14 mouse cellular contexts compared by ENCODE assay signal in the genomic region with DNA sequence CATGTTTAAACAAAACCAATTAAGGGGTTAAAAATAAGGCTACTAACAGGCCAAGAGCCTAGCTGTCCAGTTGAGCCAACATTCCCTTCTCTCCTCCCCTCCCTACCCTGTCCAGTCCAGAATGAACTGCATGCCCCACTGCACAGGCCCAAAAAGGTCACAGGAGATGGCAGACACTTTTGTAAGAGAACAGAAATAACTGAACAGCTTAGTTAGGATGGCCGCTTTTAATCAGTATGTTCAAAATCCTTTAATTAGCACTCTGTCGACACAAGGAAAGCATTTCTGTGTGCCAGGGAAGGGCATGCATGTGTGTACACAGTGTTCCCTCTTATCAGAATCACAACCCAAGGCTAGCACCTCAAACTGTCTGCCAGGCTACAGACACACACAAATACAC. TPM values are rescaled to one million over a fixed set of nuclear protein-coding genes. Genes with fewer than 3 reads are reported as not detected.
DNase-seq lines count a peak whose midpoint lies in the region; ATAC-seq and TF ChIP-seq lines count a peak whose summit lies in the region.
"Had no signal": no experiment of that assay in that cellular context is flagged by ENCODE, and none has a peak within 500 bp of the region (broad histone marks: within the 10 kb centered on the region; RNA-seq: fewer than 3 reads in every experiment).

No protein-coding gene starts in this region.

- DNase-seq in liver, adult 2 months (ENCODE audit: extremely low read depth, low read depth, low spot score), result peak; percentile 73
- DNase-seq in liver, embryonic 11.5 days (ENCODE audit: low spot score), result no peak
- peak; percentile 68 to 76 for DNase-seq in heart, adult 9 months (ENCODE audit: low spot score in 2 of 2)
- peak; percentile 87 for DNase-seq in kidney, adult 2 months
- peak; percentile 73 for DNase-seq in retina, postnatal 1 day
- DNase-seq in right cerebral cortex, postnatal 4 days, result no peak
- DNase-seq in urinary bladder, postnatal 4 days (ENCODE audit: low spot score in 2 of 2), result no peak
- DNase-seq: adrenal gland, postnatal 14 days; cerebellum, adult 9-11 months; lung, embryonic 14.5 days had no signal

- H3K9me3 ChIP-seq in liver, embryonic 11.5 days (ENCODE audit: control insufficient read depth, low read length), result no peaks in the 10 kb centered on the region
- H3K9me3 ChIP-seq: megakaryocyte, embryonic 14.5 days had no signal

- no peak for TF ChIP-seq POLR2A in liver, adult 2 months (IDR thresholded peaks at IDR 0.05; ENCODE audit: extremely low read depth, insufficient read depth, low read length)
- no peak for TF ChIP-seq POLR2A in kidney, adult 2 months (IDR thresholded peaks at IDR 0.05; ENCODE audit: low read depth, low read length)

- ATAC-seq in liver, embryonic 11.5 days (replicated peaks; ENCODE audit: low FRiP score), result no peak
- ATAC-seq in granulocyte monocyte progenitor cell, adult 5-6 weeks (replicated peaks; ENCODE audit: poor library complexity, severe bottlenecking), result no peak

- H3K9ac ChIP-seq in liver, adult 2 months (ENCODE audit: low read depth, low read length), result no peak overlapping the region
- no peak overlapping the region for H3K9ac ChIP-seq in liver, embryonic 11.5 days (ENCODE audit: low read depth, low read length)
- H3K9ac ChIP-seq: lung, embryonic 14.5 days had no signal

- no peaks in the 10 kb centered on the region for H3K27me3 ChIP-seq in liver, adult 2 months (ENCODE audit: control insufficient read depth, insufficient read depth, low read length)
- H3K27me3 ChIP-seq in liver, embryonic 11.5 days (replicated peaks; ENCODE audit: control insufficient read depth, insufficient read depth, low read length), result no peaks in the 10 kb centered on the region
- no peaks in the 10 kb centered on the region for H3K27me3 ChIP-seq in kidney, adult 2 months (replicated peaks; ENCODE audit: control insufficient read depth, insufficient read depth, low read length)
- H3K27me3 ChIP-seq: CH12.LX; megakaryocyte, embryonic 14.5 days had no signal

- H3K4me3 ChIP-seq in liver, adult 2 months (ENCODE audit: insufficient read depth, low read depth, low read length), result no peak overlapping the region
- H3K4me3 ChIP-seq in liver, embryonic 11.5 days (ENCODE audit: low read depth, low read length), result no peak overlapping the region
- H3K4me3 ChIP-seq in kidney, adult 2 months (ENCODE audit: insufficient read depth, low read depth, low read length), result no peak overlapping the region
- H3K4me3 ChIP-seq: erythroblast, embryonic 14.5 days; megakaryocyte, embryonic 14.5 days had no signal

- H3K27ac ChIP-seq in liver, adult 2 months (replicated peaks; ENCODE audit: insufficient read depth, low read depth, low read length), result no peak overlapping the region
- H3K27ac ChIP-seq in liver, embryonic 11.5 days (ENCODE audit: low read depth, low read length), result no peak overlapping the region
- H3K27ac ChIP-seq in kidney, adult 2 months (ENCODE audit: insufficient read depth, low read depth, low read length), result no peak overlapping the region

- H3K4me2 ChIP-seq in liver, embryonic 11.5 days, result no peak overlapping the region
- H3K4me2 ChIP-seq: lung, embryonic 14.5 days had no signal

- peaks cover 16% of the 10 kb centered on the region for H3K4me1 ChIP-seq in liver, adult 2 months (ENCODE audit: control insufficient read depth, insufficient read depth, low read length)
- H3K4me1 ChIP-seq in liver, embryonic 11.5 days (replicated peaks; ENCODE audit: control insufficient read depth, insufficient read depth, low read length), result peaks cover 3% of the 10 kb centered on the region; the same call in 1 of the 2 replicates
- H3K4me1 ChIP-seq in kidney, adult 2 months (ENCODE audit: control insufficient read depth, insufficient read depth, low read length), result peaks cover 27% of the 10 kb centered on the region

- peaks cover 11% of the 10 kb centered on the region; the same call in 1 of the 2 replicates for H3K36me3 ChIP-seq in liver, adult 2 months (ENCODE audit: control insufficient read depth, insufficient read depth, low read length)
- H3K36me3 ChIP-seq in liver, embryonic 11.5 days (ENCODE audit: control insufficient read depth, insufficient read depth, low read length), result no peaks in the 10 kb centered on the region
- no peaks in the 10 kb centered on the region; the same call in 1 of the 2 replicates for H3K36me3 ChIP-seq in kidney, adult 2 months (ENCODE audit: control insufficient read depth, insufficient read depth, low read length)

- peaks cover 8% of the 10 kb centered on the region; the same call in 1 of the 2 replicates for H3K79me2 ChIP-seq in liver, adult 2 months (ENCODE audit: control insufficient read depth, insufficient read depth, low read length)

- TF ChIP-seq CTCF in liver, adult 2 months (IDR thresholded peaks at IDR 0.05; ENCODE audit: low read depth, low read length), result no peak
- no peak for TF ChIP-seq CTCF in kidney, adult 2 months (conservative IDR thresholded peaks at IDR 0.05; ENCODE audit: insufficient read depth, insufficient read length, low read depth, low read length)

- 13% methylated on average over 2 of the region's 2 CpGs for WGBS in liver, adult 2 months
- 77% methylated on average over 2 of the region's 2 CpGs for WGBS in liver, embryonic 11.5 days
- WGBS in kidney, adult 2 months, result 17% methylated on average over 2 of the region's 2 CpGs

RNA-seq across cellular contexts. Expression of gene Pdlim5, which starts 5.2 kb away (rescaled TPM):
- 31.4 and 33.6 TPM in 2 replicates for total RNA-seq in liver, adult 2 months (2014; rRNA removed)
- polyA plus RNA-seq in liver, adult 2 months (2012; rRNA removed), result 42.6 and 45.8 TPM in 2 replicates
- polyA plus RNA-seq in liver, embryonic 11.5 days (2014; fragmentation: Nextera tagmentation; extraction: Ambion mirVana), result 26.6 and 29.1 TPM in 2 replicates
- polyA plus RNA-seq in kidney, adult 2 months (2012; rRNA removed), result 62.6 and 64.5 TPM in 2 replicates
- 17.5 and 25.7 TPM in 2 replicates for total RNA-seq in granulocyte monocyte progenitor cell, adult 5-6 weeks (2014; fragmentation: Nextera tagmentation)
- total RNA-seq in granulocyte monocyte progenitor cell, adult 5-6 weeks (2017), result 16.7 and 17.6 TPM in 2 replicates

Comparison
In these comparisons a context has a peak if more than half of its experiments do, and no peak if none do; other contexts are left out.
1. DNase-seq: peak in liver, adult 2 months (single experiment), heart, adult 9 months (2 of 2), kidney, adult 2 months (single experiment) and retina, postnatal 1 day (single experiment); none in liver, embryonic 11.5 days (single experiment), right cerebral cortex, postnatal 4 days (single experiment) and urinary bladder, postnatal 4 days (0 of 2).